Mouse (Mus musculus): ENCODE measurements at regions not wholly inside any gene's neighbourhood (a gene's known extent, or its start where the extent isn't known, plus 50 kb on each side); places are given as distances from the start of the nearest gene placed in this dataset.

DNA sequence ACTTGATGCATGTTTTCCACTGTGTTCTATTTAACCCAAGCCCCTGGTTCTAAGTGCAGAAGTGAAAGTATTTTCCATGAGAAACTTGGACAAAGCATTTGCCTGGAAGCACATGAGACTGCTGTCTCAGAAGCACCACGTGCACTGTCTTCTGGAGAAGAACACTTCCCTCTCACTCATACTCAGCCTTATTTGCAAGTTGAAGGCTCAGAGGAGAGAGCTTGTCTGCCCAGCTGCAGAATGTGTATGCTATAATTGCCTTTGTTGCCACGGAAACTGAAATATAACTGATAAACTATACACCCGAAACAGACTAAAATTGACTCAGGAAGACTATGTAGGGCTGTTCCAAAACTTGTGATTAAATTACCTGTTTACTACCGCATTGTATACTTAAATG lies 3230.3 kb downstream of the 9330182O14Rik start:
- ATAC-seq (ENCODE audit: low FRiP score) (no peak), DNase-seq (ENCODE audit: low spot score) (no peak)
- no peak overlapping the region for H3K27ac ChIP-seq (ENCODE audit: low read depth, low read length)
- H3K4me1 ChIP-seq (replicated peaks; ENCODE audit: control insufficient read depth, insufficient read depth, low read length): no peaks in the 10 kb centered on the region
- H3K36me3 ChIP-seq (ENCODE audit: control insufficient read depth, insufficient read depth, low read length): no peaks in the 10 kb centered on the region
- H3K4me2 ChIP-seq (replicated peaks; ENCODE audit: low read depth, low read length): no peak overlapping the region
- no peaks in the 10 kb centered on the region for H3K9me3 ChIP-seq (ENCODE audit: control insufficient read depth, low read length)
- no peak overlapping the region for H3K4me3 ChIP-seq (ENCODE audit: low read depth, low read length)
- 84% methylated on average over 4 of the region's 4 CpGs for WGBS
- no peak overlapping the region for H3K9ac ChIP-seq (ENCODE audit: low read depth, low read length)
- no peaks in the 10 kb centered on the region for H3K27me3 ChIP-seq (ENCODE audit: control insufficient read depth, insufficient read depth, low read length)

GRCm38 (mm10) chr15:43373072-43373471 lies 3238.9 kb downstream of the 9330182O14Rik start:
- Histone ChIP-seq H3K4me1 (replicated peaks; ENCODE audit: control insufficient read depth, insufficient read depth, low read length) (no peaks in the 10 kb centered on the region), H3K36me3 (ENCODE audit: control insufficient read depth, insufficient read depth, low read length) (no peaks in the 10 kb centered on the region), H3K9ac (ENCODE audit: low read depth, low read length) (no peak overlapping the region), H3K9me3 (ENCODE audit: control insufficient read depth, low read length) (no peaks in the 10 kb centered on the region), H3K4me3 (ENCODE audit: low read depth, low read length) (no peak overlapping the region), H3K4me2 (replicated peaks; ENCODE audit: low read depth, low read length) (no peak overlapping the region), H3K27me3 (ENCODE audit: control insufficient read depth, insufficient read depth, low read length) (no peaks in the 10 kb centered on the region), H3K27ac (ENCODE audit: low read depth, low read length) (no peak overlapping the region)
- DNase-seq (ENCODE audit: low spot score) (no peak), ATAC-seq (ENCODE audit: low FRiP score) (0 out of 2 replicates have a peak, but pooled peaks have one; percentile 33)
- WGBS: 80% methylated on average over 4 of the region's 4 CpGs

GRCm38 (mm10) chr15:43382405-43382804 lies 3248.2 kb downstream of the 9330182O14Rik start:
- H3K36me3 ChIP-seq (ENCODE audit: control insufficient read depth, insufficient read depth, low read length): no peaks in the 10 kb centered on the region
- H3K9me3 ChIP-seq (ENCODE audit: control insufficient read depth, low read length): no peaks in the 10 kb centered on the region
- no peak overlapping the region for H3K27ac ChIP-seq (ENCODE audit: low read depth, low read length)
- no peak overlapping the region for H3K4me3 ChIP-seq (ENCODE audit: low read depth, low read length)
- DNase-seq (ENCODE audit: low spot score) (no peak), ATAC-seq (ENCODE audit: low FRiP score) (no peak)
- H3K9ac ChIP-seq (ENCODE audit: low read depth, low read length): no peak overlapping the region
- H3K27me3 ChIP-seq (ENCODE audit: control insufficient read depth, insufficient read depth, low read length): no peaks in the 10 kb centered on the region
- no peaks in the 10 kb centered on the region for H3K4me1 ChIP-seq (replicated peaks; ENCODE audit: control insufficient read depth, insufficient read depth, low read length)
- WGBS: 97% methylated on average over 1 of the region's 1 CpGs
- no peak overlapping the region for H3K4me2 ChIP-seq (replicated peaks; ENCODE audit: low read depth, low read length)

- Histone ChIP-seq H3K4me1 (replicated peaks; ENCODE audit: control insufficient read depth, insufficient read depth, low read length) (no peaks in the 10 kb centered on the region), H3K27me3 (ENCODE audit: control insufficient read depth, insufficient read depth, low read length) (no peaks in the 10 kb centered on the region), H3K36me3 (ENCODE audit: control insufficient read depth, insufficient read depth, low read length) (no peaks in the 10 kb centered on the region), H3K9ac (ENCODE audit: low read depth, low read length) (no peak overlapping the region), H3K4me3 (ENCODE audit: low read depth, low read length) (no peak overlapping the region), H3K27ac (ENCODE audit: low read depth, low read length) (no peak overlapping the region), H3K4me2 (replicated peaks; ENCODE audit: low read depth, low read length) (no peak overlapping the region), H3K9me3 (ENCODE audit: control insufficient read depth, low read length) (no peaks in the 10 kb centered on the region)
- DNase-seq (ENCODE audit: low spot score) (no peak), ATAC-seq (ENCODE audit: low FRiP score) (no peak)
- WGBS: 55% methylated on average over 1 of the region's 1 CpGs
Observed at GRCm38 (mm10) chr15:43399821-43400220, 3265.7 kb downstream of the 9330182O14Rik start.

DNA sequence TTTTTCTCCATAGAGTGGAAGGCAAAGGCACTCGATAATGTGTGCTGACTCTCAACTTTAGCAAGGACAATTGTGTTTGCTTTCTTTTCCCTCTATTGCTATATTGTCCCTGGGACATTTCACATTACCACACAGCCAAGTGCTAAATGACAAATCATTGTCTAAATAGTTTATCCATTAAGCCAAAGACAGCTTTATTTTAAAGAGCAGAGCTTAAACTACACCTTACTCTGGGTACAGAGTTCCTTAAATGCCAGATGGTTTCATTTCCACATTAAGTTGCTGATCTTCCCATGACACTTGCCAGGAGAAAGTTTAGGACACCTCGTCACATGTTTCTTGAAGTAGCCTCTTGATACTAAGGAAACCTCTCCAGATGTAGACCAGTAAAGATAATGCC lies 3269.4 kb downstream of the 9330182O14Rik start:
- no peaks in the 10 kb centered on the region for H3K9me3 ChIP-seq (ENCODE audit: control insufficient read depth, low read length)
- H3K27me3 ChIP-seq (ENCODE audit: control insufficient read depth, insufficient read depth, low read length): no peaks in the 10 kb centered on the region
- no peak overlapping the region for H3K4me2 ChIP-seq (replicated peaks; ENCODE audit: low read depth, low read length)
- no peak overlapping the region for H3K27ac ChIP-seq (ENCODE audit: low read depth, low read length)
- no peak overlapping the region for H3K9ac ChIP-seq (ENCODE audit: low read depth, low read length)
- ATAC-seq (ENCODE audit: low FRiP score) (no peak), DNase-seq (ENCODE audit: low spot score) (no peak)
- no peaks in the 10 kb centered on the region for H3K36me3 ChIP-seq (ENCODE audit: control insufficient read depth, insufficient read depth, low read length)
- no peaks in the 10 kb centered on the region for H3K4me1 ChIP-seq (replicated peaks; ENCODE audit: control insufficient read depth, insufficient read depth, low read length)
- WGBS: 84% methylated on average over 2 of the region's 2 CpGs
- H3K4me3 ChIP-seq (ENCODE audit: low read depth, low read length): no peak overlapping the region
